In genomic region chr6:67138302-67139011, GRCm38 (mm10) we compare ENCODE assay signal across 8 mouse cellular contexts.
A peak's percentile ranks its signal among the peaks of the same experiment; 100 is the strongest.
DNase-seq lines count a peak whose midpoint lies in the region; ATAC-seq and TF ChIP-seq lines count a peak whose summit lies in the region.

No protein-coding gene starts in this region.

- no peaks in the 10 kb centered on the region for H3K27me3 ChIP-seq in kidney, adult 2 months (replicated peaks; ENCODE audit: control insufficient read depth, insufficient read depth, low read length)

- H3K4me1 ChIP-seq in lung, adult 2 months (ENCODE audit: control insufficient read depth, insufficient read depth, low read length), result peaks cover 3% of the 10 kb centered on the region
- H3K4me1 ChIP-seq in bone marrow macrophage, adult 2 months (ENCODE audit: control insufficient read depth, insufficient read depth, low read length), result peaks cover 47% of the 10 kb centered on the region
- H3K4me1 ChIP-seq in kidney, adult 2 months (ENCODE audit: control insufficient read depth, insufficient read depth, low read length), result peaks cover 8% of the 10 kb centered on the region; the same call in 1 of the 2 replicates

- ATAC-seq in megakaryocyte-erythroid progenitor cell, adult 5-6 weeks (replicated peaks; ENCODE audit: low FRiP score, low TSS enrichment, poor library complexity, severe bottlenecking), result no peak

- no peak for TF ChIP-seq POLR2A in lung, adult 2 months (IDR thresholded peaks at IDR 0.05; ENCODE audit: borderline replicate concordance, extremely low read depth, low read depth, low read length)
- TF ChIP-seq POLR2A in bone marrow macrophage, adult 2 months (IDR thresholded peaks at IDR 0.05; ENCODE audit: borderline replicate concordance, low read depth, low read length), result no peak
- TF ChIP-seq POLR2A in kidney, adult 2 months (IDR thresholded peaks at IDR 0.05; ENCODE audit: low read depth, low read length), result no peak

- TF ChIP-seq CTCF in lung, adult 2 months (IDR thresholded peaks at IDR 0.05; ENCODE audit: insufficient read depth, low read length), result 0 out of 2 replicates have a peak, but pooled peaks have one; percentile 8
- TF ChIP-seq CTCF in bone marrow macrophage, adult 2 months (IDR thresholded peaks at IDR 0.05; ENCODE audit: low read depth, low read length), result no peak
- peak; percentile 58 for TF ChIP-seq CTCF in kidney, adult 2 months (conservative IDR thresholded peaks at IDR 0.05; ENCODE audit: insufficient read depth, insufficient read length, low read depth, low read length)

- WGBS in lung, adult 2 months, result 42% methylated on average over 13 of the region's 13 CpGs
- 32% methylated on average over 13 of the region's 13 CpGs for WGBS in kidney, adult 2 months

- no peak for DNase-seq in lung, adult 2 months
- DNase-seq in lung, postnatal 25 days (ENCODE audit: low spot score), result no peak
- DNase-seq in kidney, adult 2 months, result peak; percentile 89
- peak; percentile 43 for DNase-seq in retina, embryonic 14.5 days (ENCODE audit: low spot score)
- no peak for DNase-seq in layer of hippocampus, postnatal 25 days (ENCODE audit: extremely low spot score in 1 of 2, low spot score in 1 of 2)
- DNase-seq in frontal cortex, postnatal 10 days (ENCODE audit: low spot score in 2 of 2), result no peak

- H3K4me3 ChIP-seq in lung, adult 2 months (replicated peaks; ENCODE audit: extremely low read depth, low read depth, low read length), result no peak overlapping the region
- H3K4me3 ChIP-seq in bone marrow macrophage, adult 2 months (ENCODE audit: insufficient read depth, low read length), result no peak overlapping the region
- H3K4me3 ChIP-seq in kidney, adult 2 months (ENCODE audit: insufficient read depth, low read depth, low read length), result no peak overlapping the region

- no peaks in the 10 kb centered on the region for H3K36me3 ChIP-seq in kidney, adult 2 months (ENCODE audit: control insufficient read depth, insufficient read depth, low read length)

- peak overlapping the region; percentile 64 for H3K27ac ChIP-seq in bone marrow macrophage, adult 2 months (ENCODE audit: insufficient read depth, low read depth, low read length)
- peak overlapping the region; percentile 18; the same call in 1 of the 2 replicates for H3K27ac ChIP-seq in kidney, adult 2 months (ENCODE audit: insufficient read depth, low read depth, low read length)

Comparison
In these comparisons a context has a peak if more than half of its experiments do, and no peak if none do; other contexts are left out.
1. DNase-seq: peak in kidney, adult 2 months (single experiment) and retina, embryonic 14.5 days (single experiment); none in lung, adult 2 months (single experiment), lung, postnatal 25 days (single experiment), layer of hippocampus, postnatal 25 days (0 of 2) and frontal cortex, postnatal 10 days (0 of 2).